Mouse (Mus musculus): ENCODE measurements around the gene Tmx1.

Tmx1 gene

DNA sequence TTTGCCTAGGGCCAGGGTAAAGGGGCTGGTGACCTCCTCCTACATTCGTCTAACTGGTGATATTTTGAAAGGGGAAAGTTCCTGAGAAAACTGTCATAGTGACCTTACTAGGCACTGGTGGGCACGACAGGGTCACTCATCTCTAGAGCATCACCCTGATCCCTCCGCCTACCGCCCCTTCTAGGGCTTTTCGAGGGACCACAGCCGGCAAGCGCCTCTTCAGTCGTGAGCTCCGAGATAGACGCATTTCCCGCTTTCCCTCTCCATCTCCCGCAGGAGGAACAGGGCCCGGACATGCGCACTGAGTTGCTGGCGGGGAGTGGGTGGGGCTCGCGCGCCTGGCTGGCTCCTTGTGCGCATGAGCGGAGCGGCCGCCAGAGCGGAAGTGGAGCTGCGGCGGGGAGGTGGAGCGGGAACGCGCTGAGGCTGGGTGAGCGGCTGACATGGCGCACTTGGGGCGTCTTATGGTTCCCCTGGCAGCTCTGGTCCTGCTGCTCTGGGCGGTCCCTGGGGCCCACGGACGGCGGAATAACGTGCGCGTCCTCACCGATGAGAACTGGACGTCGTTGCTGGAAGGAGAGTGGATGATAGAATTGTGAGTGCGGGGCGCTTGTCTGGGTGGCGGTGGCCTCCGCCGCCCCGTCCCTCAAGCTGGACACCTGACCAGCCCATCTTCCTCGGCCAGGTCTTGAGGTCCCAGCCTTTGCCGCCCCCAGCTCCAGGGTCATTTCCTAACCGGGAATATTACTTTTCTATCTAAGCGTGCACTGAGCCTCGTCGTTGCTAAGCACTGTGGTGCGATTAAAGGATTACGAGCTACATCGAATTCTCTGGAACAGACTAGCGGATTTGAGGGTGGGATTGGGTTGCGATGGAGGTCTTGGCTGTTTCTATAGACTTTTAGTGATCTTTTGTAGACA is at the start of gene Tmx1:
TSS of gene Tmx1 (plus strand) at position 370 of the 920 bp plus-strand sequence.
- DNase-seq (ENCODE audit: low read depth): peak; percentile 93

DNA sequence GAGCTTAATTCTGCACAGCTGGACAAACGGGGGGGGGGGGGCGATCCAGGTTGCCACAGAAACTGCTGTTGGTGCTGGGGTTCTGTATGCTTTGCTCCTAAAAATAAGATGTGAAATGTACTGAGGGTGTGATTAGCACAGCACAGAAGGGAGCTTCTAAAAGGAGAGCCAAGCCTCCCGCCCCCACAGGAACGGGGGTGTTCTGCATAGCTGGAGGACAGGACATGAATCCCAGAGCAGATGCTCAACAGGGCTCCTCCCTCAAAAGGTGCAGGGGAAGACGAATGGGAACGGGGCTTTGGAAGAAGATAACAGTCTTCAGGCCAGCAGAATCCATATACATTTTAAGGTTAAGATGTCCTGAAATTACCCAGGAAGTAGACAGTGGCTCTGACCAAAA is 48.6 kb upstream of the Tmx1 start:
- DNase-seq (ENCODE audit: low read depth): no peak

DNA sequence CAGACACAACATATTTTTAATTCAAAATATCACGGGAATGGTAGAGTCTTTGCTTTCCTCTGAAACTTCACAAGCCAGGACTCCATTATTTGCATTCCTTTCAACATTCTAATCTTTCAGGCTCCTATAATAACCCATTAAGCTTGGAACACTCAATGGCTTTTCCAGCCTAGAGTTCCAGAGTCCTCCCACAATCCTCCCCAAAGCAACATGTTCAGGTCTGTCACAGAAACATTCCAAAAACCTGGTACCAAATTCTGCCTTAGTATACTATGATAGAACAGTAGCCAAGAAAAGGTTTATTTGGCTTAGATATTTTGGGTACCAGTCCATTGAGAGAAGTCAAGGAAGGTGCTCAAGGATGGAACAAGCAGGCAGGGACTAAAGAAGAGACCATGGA is 44.5 kb upstream of the Tmx1 start:
- no peak for DNase-seq (ENCODE audit: low read depth)

DNA sequence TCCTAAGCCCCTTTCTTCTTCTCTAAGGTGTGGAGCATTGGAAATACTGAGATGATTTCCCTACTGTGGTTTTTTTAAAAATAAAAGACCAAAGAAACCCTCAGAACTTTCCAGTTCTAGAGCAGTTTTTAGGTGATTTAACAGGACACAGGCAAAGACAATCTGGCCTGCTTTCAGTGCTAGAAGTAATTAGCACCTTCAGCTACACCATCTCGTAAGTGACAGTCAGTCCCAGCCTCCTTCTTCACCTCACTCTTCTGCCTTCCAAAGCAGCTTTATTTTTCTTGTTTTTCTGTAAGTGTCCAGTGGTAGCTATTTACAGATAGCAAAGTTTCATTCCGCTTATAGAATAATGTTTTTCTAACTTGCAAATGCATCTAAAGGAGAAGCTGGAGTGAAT is 43.3 kb upstream of the Tmx1 start:
- no peak for DNase-seq (ENCODE audit: low read depth)

DNA sequence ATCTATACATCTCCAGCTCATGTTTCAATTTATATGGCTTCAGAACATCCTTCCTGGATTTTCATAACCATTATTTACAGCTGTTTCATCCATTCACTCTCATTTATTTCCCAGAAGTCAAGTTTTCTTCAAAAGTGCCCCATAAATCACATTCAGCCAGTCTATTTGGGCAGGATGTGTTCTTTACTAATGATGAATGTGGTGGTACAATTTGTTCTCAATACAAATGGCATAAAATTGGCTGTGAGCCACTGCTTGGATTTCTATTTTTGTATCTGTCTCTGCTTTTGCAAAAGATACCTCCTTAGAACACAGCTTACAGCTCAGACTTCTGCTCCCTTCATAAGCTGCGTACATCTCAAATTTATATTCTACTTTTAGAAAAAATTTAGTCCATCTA is 32.7 kb upstream of the Tmx1 start:
- DNase-seq (ENCODE audit: low read depth): no peak

DNA sequence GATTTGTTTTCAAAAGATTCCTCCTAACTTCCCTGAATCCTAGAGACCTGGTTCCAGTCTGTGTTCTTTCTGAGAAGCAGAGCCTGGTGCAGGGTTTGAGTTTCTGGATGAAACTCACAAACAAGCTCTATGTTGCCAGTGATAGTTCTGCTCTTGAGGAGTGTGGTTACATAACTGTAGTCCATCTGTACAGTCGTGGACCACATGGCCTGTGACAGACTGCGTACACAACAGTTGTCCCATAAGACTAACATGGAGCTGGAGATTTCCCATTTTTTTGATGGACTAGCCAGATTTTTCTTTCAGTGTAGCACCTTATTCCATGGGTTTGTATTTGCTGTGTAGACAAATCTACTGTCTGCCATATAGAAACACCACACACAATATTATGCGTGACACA is 31.9 kb upstream of the Tmx1 start:
- DNase-seq (ENCODE audit: low read depth): no peak

DNA sequence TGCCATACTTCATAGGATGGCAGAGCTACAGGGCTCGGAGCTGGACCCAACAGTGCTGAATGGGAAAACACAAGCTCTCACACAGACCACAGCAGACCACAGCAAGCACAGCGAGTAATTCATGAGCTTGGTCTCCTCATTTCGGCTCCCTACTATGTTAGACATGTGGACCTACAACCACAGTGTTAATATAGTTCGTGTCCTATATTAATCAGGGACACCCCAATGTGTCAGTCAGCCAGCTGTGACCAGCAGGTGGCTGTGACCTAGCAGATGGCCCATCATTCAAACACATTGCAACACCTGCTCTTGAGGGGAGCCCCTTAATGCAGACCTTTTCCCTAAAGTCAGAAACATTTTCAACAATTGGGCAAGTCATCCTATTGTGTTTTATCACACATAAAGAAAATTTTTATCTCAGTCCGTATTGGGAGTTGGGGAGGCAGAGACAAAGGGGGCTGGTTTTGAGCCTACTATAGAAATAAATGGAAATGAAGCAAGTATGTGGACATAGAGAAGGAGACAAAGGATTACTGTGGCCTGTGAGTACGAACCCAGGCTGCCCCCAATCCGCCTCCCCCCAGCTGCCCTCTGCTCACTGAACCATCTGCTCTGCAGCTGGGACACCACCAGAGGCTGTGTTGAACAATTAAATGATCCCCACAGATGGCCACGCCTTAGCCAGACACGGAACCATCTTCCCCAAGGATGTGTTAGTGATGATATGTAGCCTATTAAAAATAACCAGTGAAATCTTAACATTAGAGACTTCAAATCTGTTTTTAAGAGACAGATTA is 30.4 kb upstream of the Tmx1 start:
- no peak for DNase-seq (ENCODE audit: low read depth)

DNA sequence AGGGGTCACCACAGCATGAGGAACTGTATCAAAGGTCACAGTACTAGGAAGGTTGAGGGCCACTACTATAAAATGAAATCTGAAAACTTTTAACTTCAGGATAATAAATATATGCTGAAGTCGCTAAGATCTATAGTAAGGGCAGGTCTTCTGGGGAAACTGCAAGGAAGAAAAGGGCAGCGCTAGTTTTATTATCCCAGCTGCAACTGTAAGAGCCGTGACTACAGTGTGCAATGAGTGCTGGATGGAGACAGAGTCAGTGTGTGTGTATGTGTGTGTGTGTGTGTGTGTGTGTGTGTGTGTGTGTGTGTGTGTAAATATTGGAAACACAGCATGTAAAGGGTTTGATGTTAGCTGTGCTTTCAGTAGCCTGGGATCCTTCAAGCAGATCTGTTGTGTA is 25.0 kb upstream of the Tmx1 start:
- DNase-seq (ENCODE audit: low read depth): no peak

DNA sequence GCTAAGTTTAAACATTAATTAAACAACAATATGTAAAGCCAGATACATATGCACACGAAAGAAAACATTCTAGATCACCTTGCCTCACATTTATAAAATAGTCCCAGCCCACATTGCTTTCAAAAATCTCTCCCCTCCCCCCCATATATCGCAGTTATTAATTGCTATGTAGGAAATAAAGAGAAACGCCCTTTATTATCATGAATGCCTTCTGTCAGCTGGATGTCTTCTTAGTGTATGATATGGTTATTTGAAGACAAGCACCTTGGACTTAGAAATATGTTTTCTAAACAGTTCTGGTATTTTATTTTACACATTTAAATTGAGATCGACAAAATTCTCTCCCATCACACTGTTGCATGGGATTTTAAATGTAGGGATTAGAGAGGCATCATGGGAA is 23.3 kb upstream of the Tmx1 start:
- DNase-seq (ENCODE audit: low read depth): no peak

DNA sequence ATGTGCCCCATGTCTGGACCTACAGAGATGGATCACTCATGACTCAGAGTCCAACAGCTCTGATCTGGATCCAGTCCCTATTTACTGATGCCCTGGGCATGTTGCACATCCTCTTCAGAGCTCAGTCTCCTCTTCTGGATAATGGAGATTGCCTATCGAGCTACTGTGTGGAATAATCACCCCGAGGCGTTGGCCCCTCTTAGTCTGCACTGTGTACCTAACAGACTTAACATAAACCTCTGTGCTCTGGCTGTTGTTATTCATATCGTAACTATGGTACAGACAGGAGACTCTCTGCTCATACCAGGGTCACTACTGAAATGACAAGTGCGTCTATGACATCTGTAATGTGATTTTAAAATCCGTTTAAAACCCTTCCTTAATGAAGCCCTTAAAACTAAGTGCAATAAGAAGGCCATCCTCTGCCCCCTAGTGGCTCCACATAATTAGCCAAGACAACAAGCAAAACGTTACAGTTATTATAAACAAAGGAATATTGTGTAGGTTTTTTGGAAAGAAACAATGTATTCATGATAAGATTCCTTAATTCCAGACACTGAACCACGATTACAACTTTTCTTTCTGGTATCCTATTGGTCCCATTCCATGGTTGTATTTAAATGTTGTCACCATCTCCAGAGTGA is 22.5 kb upstream of the Tmx1 start:
- peak; percentile 71 for DNase-seq (ENCODE audit: low read depth)

DNA sequence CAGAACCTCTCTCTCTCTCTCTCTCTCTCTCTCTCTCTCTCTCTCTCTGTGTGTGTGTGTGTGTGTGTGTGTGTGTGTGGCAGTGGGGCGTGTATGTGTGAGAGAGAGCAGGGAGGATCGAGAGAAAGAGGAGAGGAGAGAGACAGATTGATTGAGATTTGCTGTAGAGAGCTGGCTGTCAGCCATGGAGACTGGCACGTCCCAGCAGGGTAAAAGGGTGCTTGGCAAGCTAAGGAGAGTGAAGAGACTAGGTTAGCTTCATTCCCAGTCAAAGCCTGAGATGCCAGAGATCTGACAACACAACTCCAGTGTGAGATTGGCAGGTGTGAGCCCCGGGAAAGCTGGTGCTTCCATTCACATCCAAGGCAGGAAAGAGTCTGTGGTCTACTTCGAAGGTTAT is 21.5 kb upstream of the Tmx1 start:
- DNase-seq (ENCODE audit: low read depth): no peak

DNA sequence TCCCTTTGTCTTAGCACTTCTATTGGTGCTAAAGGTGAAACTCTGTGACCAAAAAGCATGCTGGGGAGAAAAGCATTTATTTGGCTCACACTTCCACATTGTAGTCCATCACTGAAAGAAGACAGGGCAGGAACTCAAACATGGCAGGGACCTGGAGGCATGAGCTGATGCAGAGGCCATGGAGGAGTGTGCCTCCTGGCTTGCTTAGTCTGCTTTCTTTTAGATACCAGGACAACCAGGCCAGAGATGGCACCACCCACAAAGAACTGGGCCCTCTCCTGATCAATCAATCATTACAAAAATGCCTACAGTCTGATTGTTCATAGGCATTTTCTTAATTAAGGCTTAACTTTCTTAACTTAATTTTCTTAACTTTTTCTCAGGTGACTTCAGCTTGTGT is 2.9 kb upstream of the Tmx1 start:
- no peak for DNase-seq (ENCODE audit: low read depth)

DNA sequence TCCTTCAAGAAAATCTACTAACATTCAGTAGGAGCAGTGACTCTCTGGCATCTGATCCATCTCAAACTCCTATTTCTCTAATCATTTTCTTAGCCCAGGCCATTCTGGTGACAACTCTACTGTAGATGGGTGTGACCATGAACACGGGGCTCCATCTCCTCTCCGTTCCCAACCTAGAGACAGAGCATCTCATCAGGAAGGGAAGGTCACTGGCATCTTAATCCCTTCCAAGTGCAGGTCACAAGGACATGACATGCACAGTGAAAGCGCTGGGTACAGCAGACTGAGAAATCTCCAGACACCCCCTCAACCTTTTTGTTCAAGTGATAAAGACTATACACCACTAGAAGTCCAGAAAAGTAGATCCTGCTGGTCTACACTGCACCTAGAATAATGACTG is 1.4 kb upstream of the Tmx1 start:
- DNase-seq (ENCODE audit: low read depth): no peak

DNA sequence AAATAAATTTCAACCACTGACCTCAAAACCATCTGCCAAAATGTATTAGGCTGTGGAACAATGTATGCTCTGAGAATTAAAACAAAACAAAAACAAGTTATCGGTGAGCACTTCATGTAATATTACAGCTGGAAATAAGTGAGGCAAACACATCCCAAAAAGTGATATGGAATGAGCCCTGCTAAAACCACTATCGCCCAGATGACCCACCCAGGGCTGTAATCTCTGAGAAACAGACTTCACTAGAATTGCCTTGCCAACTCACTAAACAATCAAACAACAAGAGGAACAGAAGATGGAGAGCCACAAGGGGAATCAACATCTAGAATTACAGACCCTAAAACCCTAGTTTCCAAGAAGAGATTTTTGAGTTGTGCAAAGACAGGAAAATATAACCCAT is 752 bp upstream of the Tmx1 start:
- no peak for DNase-seq (ENCODE audit: low read depth)

DNA sequence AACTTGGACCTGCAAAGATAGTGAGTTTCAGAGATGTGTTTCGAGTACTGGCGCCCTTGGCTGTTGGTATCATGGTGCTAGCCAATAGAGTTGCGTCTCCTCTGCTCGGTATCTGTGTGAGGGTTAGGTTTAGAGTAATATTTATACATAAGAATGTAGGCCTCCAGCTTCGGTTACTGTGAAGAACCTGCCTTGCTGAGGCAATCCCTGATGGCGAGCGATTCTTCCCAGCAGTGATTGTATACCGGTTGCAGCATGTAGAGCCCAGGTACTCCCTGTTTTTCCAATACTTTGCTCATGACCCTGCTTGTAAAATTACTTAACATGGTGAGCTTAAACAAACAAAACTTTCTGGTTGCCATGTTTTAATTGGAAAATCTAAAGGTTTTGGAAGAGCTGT is 2.3 kb downstream of the Tmx1 start:
- no peak for DNase-seq (ENCODE audit: low read depth)

DNA sequence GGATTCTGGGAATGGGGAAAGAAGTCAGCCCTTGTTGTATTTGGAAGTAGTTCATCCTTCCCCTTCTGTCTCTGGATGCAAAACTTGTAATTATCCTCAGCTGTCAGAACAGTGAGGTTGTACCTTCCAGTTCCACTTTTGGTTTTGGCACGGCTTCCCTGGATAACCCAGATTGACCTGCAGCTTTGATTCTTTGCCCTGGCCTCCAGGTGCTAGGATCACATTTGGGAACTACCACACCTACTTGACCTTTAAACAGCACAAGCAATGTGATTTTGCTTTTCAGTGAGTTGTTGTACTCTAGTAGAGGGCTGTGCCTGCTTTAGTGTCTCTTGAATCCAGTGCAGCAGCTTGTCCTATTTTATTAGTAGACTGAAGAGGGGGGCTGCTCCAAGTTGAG is 6.7 kb downstream of the Tmx1 start:
- no peak for DNase-seq (ENCODE audit: low read depth)

DNA sequence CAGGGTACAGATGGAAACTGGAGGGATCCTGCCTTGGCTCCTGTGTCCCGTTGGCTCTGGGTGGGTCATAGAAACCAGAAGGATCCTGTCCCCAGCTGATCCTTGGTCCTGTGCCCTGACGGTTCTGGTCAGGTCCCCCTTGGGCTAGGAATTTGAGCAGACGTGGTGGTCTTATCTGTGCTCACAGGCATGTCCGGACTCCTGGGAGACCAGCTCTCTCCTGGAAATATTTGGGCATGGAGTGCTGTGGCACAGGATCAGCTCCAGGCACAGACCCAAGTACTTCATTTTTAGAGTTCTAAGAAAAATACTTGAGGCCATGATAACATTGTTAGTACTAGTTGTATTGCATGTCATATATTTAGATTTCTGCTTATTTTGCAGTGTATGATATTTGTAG is 11.1 kb downstream of the Tmx1 start:
- DNase-seq (ENCODE audit: low read depth): no peak

DNA sequence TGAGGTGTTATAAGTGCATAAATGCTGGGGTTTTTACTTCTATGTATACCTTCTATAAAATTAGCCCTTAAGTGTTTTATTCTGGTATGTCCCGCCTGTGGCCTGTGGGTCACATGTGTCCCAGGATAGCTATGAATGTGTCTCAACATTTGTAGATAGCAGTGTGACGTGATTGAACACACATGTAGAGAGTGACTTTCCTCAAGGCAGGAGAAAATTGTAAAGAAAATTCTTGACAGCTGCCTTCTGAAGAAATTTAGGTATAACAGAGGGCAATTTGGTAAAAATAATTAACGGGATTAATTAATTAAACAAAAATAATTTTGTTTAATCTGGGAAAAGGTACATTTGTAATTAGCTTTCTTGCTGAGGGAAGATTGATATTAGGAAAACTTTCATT is 22.4 kb downstream of the Tmx1 start:
- no peak for DNase-seq (ENCODE audit: low read depth)

DNA sequence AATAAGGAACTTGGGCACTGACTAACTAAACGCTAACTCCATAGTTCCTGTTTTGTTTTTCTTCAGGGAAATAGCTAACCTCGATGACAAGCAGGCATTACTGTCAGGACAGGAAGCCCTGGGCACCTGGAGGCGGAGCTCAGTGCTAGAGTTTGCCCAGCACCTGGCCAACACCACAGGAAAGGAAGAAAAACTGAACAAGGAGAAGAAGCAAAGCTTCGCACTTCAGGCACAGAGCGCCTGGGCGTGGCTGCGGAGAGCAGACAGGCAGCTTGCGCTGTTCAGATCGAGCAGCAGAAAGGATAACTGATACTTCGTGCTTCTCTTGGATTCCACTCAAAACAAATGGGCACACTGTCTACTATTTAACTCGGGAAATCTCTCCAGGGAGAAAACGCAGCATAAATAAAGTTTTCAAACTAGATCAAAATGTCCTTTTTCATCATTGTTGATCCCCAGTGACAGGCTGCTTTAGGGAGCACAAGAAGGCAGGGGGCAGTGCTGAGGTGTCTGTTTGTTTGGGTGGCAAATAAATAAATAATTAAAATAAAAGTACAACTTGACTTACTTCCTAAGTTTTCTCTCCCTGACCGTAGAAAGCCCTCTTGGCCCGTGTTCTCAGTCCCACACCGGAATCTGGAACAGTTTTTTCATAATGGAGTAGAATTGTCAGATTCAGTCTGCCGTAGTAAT is 24.1 kb downstream of the Tmx1 start:
- peak; percentile 33 for DNase-seq (ENCODE audit: low read depth)

DNA sequence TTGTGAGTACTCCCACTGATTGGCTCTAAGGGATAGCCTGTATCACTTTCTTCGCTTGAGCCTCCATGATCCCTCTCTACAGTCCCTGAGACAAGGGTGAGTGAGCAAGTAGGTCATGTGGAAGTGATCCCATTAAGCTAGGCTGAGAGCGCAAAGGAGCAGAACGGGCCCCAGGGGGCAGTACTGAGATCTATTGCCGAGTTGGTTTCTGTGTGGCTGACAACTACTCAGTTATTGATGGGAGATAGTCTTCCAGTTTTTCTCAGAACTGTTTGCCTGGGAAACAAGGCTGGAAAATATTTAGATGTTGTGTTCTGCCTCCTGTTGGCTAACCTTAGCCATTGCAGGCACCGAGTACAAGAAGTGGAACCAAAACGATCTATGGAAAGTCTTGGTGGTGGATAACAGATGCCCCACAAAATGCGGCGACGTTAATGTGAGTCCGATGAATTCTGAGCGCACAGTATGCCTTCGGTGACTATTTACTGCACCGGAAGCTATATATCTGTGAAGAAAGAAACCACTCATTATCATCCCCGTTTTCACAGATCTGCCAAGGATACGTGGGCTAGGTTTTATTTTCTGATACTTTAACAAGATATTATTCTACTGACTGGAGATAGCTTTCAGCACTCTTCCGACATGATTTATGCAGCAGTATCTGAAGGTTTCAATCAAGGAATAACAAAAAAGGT is 24.8 kb downstream of the Tmx1 start:
- peak; percentile 51 for DNase-seq (ENCODE audit: low read depth)

DNA sequence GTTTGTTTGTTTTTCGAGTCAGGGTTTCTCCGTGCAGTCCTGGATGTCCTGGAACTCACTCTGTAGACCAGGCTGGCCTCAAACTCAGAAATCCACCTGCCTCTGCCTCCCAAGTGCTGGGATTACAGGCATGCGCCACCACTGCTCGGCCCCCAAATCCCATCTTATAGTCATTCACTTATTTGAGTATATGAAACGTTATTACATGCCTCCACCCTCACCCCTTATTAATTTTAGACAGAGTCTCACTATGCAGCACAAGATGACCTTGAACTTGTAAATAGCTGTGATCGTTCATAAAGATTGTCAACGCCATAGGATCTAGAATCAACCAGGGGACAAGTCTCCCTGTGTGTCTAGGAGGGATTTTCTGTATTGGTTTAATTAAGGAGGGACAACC is 33.1 kb downstream of the Tmx1 start:
- DNase-seq (ENCODE audit: low read depth): no peak
